ENCODE assay signal across 8 mouse cellular contexts in genomic region chr17:81015814-81016447, GRCm38 (mm10). TPM values are rescaled to one million over a fixed set of nuclear protein-coding genes. Genes with fewer than 3 reads are reported as not detected.
DNase-seq lines count a peak whose midpoint lies in the region; ATAC-seq lines count a peak whose summit lies in the region.

No protein-coding gene starts in this region.

- H3K4me1 ChIP-seq in hindbrain, embryonic 11.5 days (replicated peaks; ENCODE audit: control insufficient read depth, insufficient read depth, low read length) = no peaks in the 10 kb centered on the region
- H3K4me1 ChIP-seq in stomach, embryonic 16.5 days (ENCODE audit: control insufficient read depth, insufficient read depth, low read length) = 0 out of 2 replicates have a peak, but pooled peaks cover 4% of the 10 kb centered on the region

- peak; percentile 45 for ATAC-seq in hindbrain, embryonic 11.5 days (ENCODE audit: low FRiP score)
- ATAC-seq in stomach, embryonic 16.5 days (ENCODE audit: insufficient read depth, low FRiP score) = peak; percentile 74; the same call in 1 of the 2 replicates

- H3K9me3 ChIP-seq in hindbrain, embryonic 11.5 days (ENCODE audit: control insufficient read depth, low read length) = no peaks in the 10 kb centered on the region
- H3K9me3 ChIP-seq in stomach, embryonic 16.5 days (replicated peaks; ENCODE audit: control insufficient read depth, low read length) = no peaks in the 10 kb centered on the region

- WGBS in hindbrain, embryonic 11.5 days = 57% methylated on average over 4 of the region's 4 CpGs
- WGBS in stomach, embryonic 16.5 days = 39% methylated on average over 4 of the region's 4 CpGs

- intact Hi-C loops in gastrocnemius, postnatal 14 days (cut with DNase I; ENCODE audit: low total_unique reads) = no loop called here

- no peaks in the 10 kb centered on the region for H3K36me3 ChIP-seq in hindbrain, embryonic 11.5 days (ENCODE audit: control insufficient read depth, insufficient read depth, low read length)
- no peaks in the 10 kb centered on the region for H3K36me3 ChIP-seq in stomach, embryonic 16.5 days (ENCODE audit: control insufficient read depth, insufficient read depth, low read length)

- H3K4me3 ChIP-seq in hindbrain, embryonic 11.5 days (ENCODE audit: low read depth, low read length) = no peak overlapping the region
- no peak overlapping the region for H3K4me3 ChIP-seq in stomach, embryonic 16.5 days (replicated peaks; ENCODE audit: low read length)

- no peak overlapping the region for H3K27ac ChIP-seq in hindbrain, embryonic 11.5 days (ENCODE audit: low read depth, low read length)
- no peak overlapping the region for H3K27ac ChIP-seq in stomach, embryonic 16.5 days (ENCODE audit: low read length)

- DNase-seq in gastrocnemius, postnatal 10 days = peak; percentile 15
- no peak for DNase-seq in gastrocnemius, postnatal 14 days
- peak; percentile 88 for DNase-seq in adipocyte (ENCODE audit: low spot score)
- peak; percentile 88 for DNase-seq in embryo, embryonic 11 days
- peak; percentile 76 for DNase-seq in hindbrain, embryonic 11.5 days (ENCODE audit: low spot score)
- DNase-seq in layer of hippocampus, postnatal 10 days (ENCODE audit: low spot score in 2 of 2) = peak; percentile 52 to 62
- peak; percentile 89 for DNase-seq in lung, postnatal 36 days

- no peak overlapping the region for H3K9ac ChIP-seq in hindbrain, embryonic 11.5 days (ENCODE audit: low read depth, low read length)
- H3K9ac ChIP-seq in stomach, embryonic 16.5 days (ENCODE audit: low read length) = no peak overlapping the region

- no peaks in the 10 kb centered on the region for H3K27me3 ChIP-seq in hindbrain, embryonic 11.5 days (ENCODE audit: control insufficient read depth, insufficient read depth, low read length)
- no peaks in the 10 kb centered on the region for H3K27me3 ChIP-seq in stomach, embryonic 16.5 days (ENCODE audit: control insufficient read depth, insufficient read depth, low read length)

- no peak overlapping the region for H3K4me2 ChIP-seq in hindbrain, embryonic 11.5 days (replicated peaks; ENCODE audit: low read depth, low read length)
- no peak overlapping the region for H3K4me2 ChIP-seq in stomach, embryonic 16.5 days (ENCODE audit: low read depth, low read length)

RNA-seq across cellular contexts. Expression of gene Thumpd2, which starts 49.0 kb away (rescaled TPM):
- 1 to 10 TPM; 4.5 to 4.8 TPM for total RNA-seq in gastrocnemius, postnatal 10 days (2021)
- total RNA-seq in gastrocnemius, postnatal 14 days (2021) = 1 to 10 TPM; 2.9 to 3.5 TPM
- polyA plus RNA-seq in hindbrain, embryonic 11.5 days (2014; fragmentation: Nextera tagmentation; extraction: Ambion mirVana) = 12.5 and 13.7 TPM in 2 replicates
- total RNA-seq in layer of hippocampus, postnatal 10 days (2021) = 1 to 10 TPM; 5.7 to 6.1 TPM
- polyA plus RNA-seq in stomach, embryonic 16.5 days (2015; fragmentation: Nextera tagmentation; extraction: Ambion mirVana) = 10.7 and 12.9 TPM in 2 replicates
